Mouse (Mus musculus) stomach, embryonic 15.5 days (tissue): ENCODE data around the gene Naa16. TPM values are rescaled to one million over a fixed set of nuclear protein-coding genes. Genes with fewer than 3 reads are reported as not detected.
A peak's percentile ranks its signal among the peaks of the same experiment; 100 is the strongest.

Experiments used
- ATAC-seq: fragments of 200-750 bp; cut with Nextera tagmentation; 2 replicates; pipeline ENCODE4 v1.8.0; 2017; ENCODE audit warnings: low read depth, moderate number of reproducible peaks, moderate TSS enrichment; ENCODE audit not compliant: insufficient read depth, low FRiP score
- H3K27ac ChIP-seq: fragments of 300-500 bp; sonication (generic); 2 replicates; pipeline ENCODE4 v1.5.1; 2015; ENCODE audit warnings: mild to moderate bottlenecking, inconsistent platforms
- H3K27me3 ChIP-seq: fragments of 300-500 bp; sonication (generic); replicated peaks from 2 replicates; pipeline ENCODE4 v1.6.1; 2015; ENCODE audit warnings: inconsistent platforms
- H3K36me3 ChIP-seq: fragments of 300-500 bp; sonication (generic); 2 replicates; pipeline ENCODE4 v1.6.1; 2015; ENCODE audit warnings: inconsistent platforms
- H3K4me1 ChIP-seq: fragments of 300-500 bp; sonication (generic); 2 replicates; pipeline ENCODE4 v1.6.1; 2015; ENCODE audit warnings: inconsistent platforms
- H3K4me2 ChIP-seq: fragments of 300-500 bp; sonication (generic); 2 replicates; pipeline ENCODE4 v1.6.1; 2015; ENCODE audit warnings: mild to moderate bottlenecking, inconsistent platforms
- H3K4me3 ChIP-seq: fragments of 300-500 bp; sonication (generic); replicated peaks from 2 replicates; pipeline ENCODE4 v1.5.1; 2015; ENCODE audit warnings: inconsistent platforms
- H3K9ac ChIP-seq: fragments of 300-500 bp; sonication (generic); 2 replicates; pipeline ENCODE4 v1.6.1; 2015; ENCODE audit warnings: inconsistent platforms
- H3K9me3 ChIP-seq: fragments of 300-500 bp; sonication (generic); 2 replicates; pipeline ENCODE4 v1.6.1; 2016; ENCODE audit warnings: inconsistent platforms
- WGBS: fragments of 180-500 bp; shearing (Covaris S2); methylation state at CpG from one replicate; pipeline ENCODE4 v1.1.7; 2015; 5-methylcytosine and 5-hydroxymethylcytosine counted together
- polyA plus RNA-seq: library from polyadenylated mRNA; unstranded; fragments of >200 nt; fragmentation: Nextera tagmentation; extraction: Ambion mirVana; gene quantifications from 2 replicates; pipeline ENCODE4 v1.2.1, GENCODE M21; 2015

Naa16 gene
- polyA plus RNA-seq, 1 experiment from 2014 or later: 41.5 TPM

DNA sequence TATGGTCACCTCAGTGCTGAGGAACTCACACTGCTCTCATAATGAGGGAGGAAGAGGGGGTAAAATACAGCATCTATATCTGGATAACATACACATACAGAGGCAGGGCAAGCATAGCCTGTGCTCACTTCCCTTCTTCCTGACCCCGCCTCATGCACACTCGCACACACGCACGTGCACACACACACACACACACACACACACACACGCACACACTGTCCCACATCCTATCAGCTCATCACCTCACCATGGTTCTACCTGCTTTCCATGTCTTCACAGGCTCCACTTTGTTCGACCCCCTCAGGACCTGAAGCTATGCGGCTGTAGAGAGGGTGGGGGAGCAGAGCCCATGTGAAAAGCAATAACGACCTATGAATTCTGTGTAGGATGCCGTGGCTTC is 95.0 kb downstream of the Naa16 start:
- Histone ChIP-seq H3K36me3 (no peaks in the 10 kb centered on the region), H3K4me1 (peaks cover 9% of the 10 kb centered on the region; the same call in 1 of the 2 replicates), H3K4me3 (no peak overlapping the region), H3K27ac (no peak overlapping the region), H3K4me2 (peak overlapping the region; percentile 6; the same call in 1 of the 2 replicates), H3K9ac (no peak overlapping the region), H3K9me3 (no peaks in the 10 kb centered on the region), H3K27me3 (no peaks in the 10 kb centered on the region)
- no peak for ATAC-seq
- 81% methylated on average over 9 of the region's 9 CpGs for WGBS

DNA sequence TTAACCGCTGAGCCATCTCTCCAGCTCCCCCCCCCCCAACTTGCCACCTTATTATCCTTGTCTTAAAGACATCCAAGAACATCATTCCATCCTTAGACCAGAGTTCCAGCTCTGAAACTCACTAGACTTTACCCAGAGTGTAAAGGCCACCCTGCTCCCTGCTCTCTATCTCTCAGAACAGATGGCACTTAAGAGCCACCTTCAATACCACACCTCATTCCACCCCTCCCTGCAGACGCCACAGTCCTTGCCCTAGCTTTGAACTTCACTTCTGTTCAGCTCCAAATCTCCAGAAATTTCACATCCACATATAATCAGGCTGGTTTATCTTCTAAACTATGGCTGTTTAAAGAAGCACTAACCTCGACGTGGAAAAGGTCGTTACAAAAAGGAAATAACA is 95.6 kb downstream of the Naa16 start:
- peak; percentile 83; the same call in 1 of the 2 replicates for ATAC-seq
- Histone ChIP-seq H3K9me3 (no peaks in the 10 kb centered on the region), H3K27me3 (no peaks in the 10 kb centered on the region), H3K4me3 (no peak overlapping the region), H3K4me1 (peaks cover 8% of the 10 kb centered on the region; the same call in 1 of the 2 replicates), H3K36me3 (no peaks in the 10 kb centered on the region), H3K9ac (no peak overlapping the region), H3K4me2 (no peak overlapping the region), H3K27ac (no peak overlapping the region)
- WGBS: 54% methylated on average over 5 of the region's 5 CpGs

DNA sequence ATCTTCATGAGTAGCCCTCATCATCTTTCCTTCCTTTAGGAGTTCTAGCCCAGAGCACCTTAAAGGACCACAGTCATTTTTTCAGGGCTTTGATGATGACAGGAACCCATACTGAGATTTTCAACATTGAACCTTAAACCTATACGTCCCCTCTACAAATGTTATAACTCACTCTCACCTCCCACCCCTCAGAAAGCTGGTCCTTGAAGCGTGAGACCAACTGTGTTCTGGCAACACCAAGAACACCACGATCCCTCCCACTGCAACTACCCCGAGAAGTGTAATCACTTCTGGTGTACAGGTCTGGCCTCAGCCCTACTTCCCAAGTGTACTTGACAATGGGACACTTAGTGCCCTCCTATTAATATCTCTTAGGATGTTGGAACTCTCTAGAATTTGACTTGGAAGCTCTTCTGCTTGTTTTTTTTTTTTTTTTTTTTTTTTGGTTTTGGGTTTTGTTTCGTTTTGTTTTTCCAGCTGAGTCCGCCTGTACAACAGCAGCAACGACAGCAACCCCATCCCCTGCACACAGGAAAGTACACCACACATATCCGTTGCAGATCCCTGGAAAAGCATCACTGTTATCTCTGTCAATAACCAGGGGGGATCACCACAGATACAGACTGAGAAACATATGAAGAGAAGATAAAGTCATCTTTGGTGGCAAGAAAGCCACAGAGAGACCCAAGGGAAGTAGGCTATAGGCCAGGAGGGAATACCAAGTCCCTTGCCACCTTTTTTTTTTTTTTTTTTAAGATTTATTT is 96.3 kb downstream of the Naa16 start:
- Histone ChIP-seq H3K4me1 (peaks cover 9% of the 10 kb centered on the region; the same call in 1 of the 2 replicates), H3K4me3 (no peak overlapping the region), H3K4me2 (no peak overlapping the region), H3K9ac (no peak overlapping the region), H3K36me3 (no peaks in the 10 kb centered on the region), H3K9me3 (no peaks in the 10 kb centered on the region), H3K27me3 (no peaks in the 10 kb centered on the region), H3K27ac (no peak overlapping the region)
- 79% methylated on average over 8 of the region's 8 CpGs for WGBS
- no peak for ATAC-seq

GRCm38 (mm10) chr14:79293119-79293780 is 97.3 kb downstream of the Naa16 start:
- Histone ChIP-seq H3K4me3 (no peak overlapping the region), H3K4me1 (peaks cover 9% of the 10 kb centered on the region; the same call in 1 of the 2 replicates), H3K4me2 (peak overlapping the region; percentile 21; the same call in 1 of the 2 replicates), H3K36me3 (no peaks in the 10 kb centered on the region), H3K27ac (no peak overlapping the region), H3K9me3 (no peaks in the 10 kb centered on the region), H3K27me3 (no peaks in the 10 kb centered on the region), H3K9ac (no peak overlapping the region)
- ATAC-seq: no peak
- 60% methylated on average over 9 of the region's 16 CpGs for WGBS

DNA sequence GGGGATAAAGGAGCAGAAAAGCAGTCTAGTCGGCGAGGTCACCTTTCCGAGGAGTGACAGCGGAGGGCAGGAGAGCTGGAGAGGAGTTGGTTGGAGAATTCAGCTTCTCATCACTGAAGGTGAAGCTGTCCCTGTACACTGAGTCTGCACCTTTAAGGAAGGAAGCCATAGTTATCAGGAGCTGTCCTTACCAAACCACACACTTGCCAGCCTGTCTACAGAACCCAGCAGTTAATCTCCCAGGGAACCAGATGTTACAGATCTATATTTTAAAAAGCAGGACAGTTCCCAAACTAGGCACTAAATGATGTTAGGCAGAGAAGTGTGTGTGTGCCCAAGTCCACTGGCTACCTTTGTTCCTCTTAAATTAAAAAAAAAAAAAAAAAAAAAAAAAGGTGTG is 98.9 kb downstream of the Naa16 start:
- 86% methylated on average over 4 of the region's 4 CpGs for WGBS
- H3K4me1 ChIP-seq: peaks cover 9% of the 10 kb centered on the region; the same call in 1 of the 2 replicates
- H3K9ac ChIP-seq: no peak overlapping the region
- no peaks in the 10 kb centered on the region for H3K9me3 ChIP-seq
- no peak for ATAC-seq
- H3K36me3 ChIP-seq: no peaks in the 10 kb centered on the region
- H3K27me3 ChIP-seq: no peaks in the 10 kb centered on the region
- no peak overlapping the region for H3K4me2 ChIP-seq
- no peak overlapping the region for H3K4me3 ChIP-seq
- H3K27ac ChIP-seq: no peak overlapping the region

GRCm38 (mm10) chr14:79290683-79291425 is 99.7 kb downstream of the Naa16 start:
- ATAC-seq: no peak
- Histone ChIP-seq H3K9me3 (no peaks in the 10 kb centered on the region), H3K27me3 (no peaks in the 10 kb centered on the region), H3K9ac (no peak overlapping the region), H3K4me1 (peaks cover 9% of the 10 kb centered on the region; the same call in 1 of the 2 replicates), H3K27ac (no peak overlapping the region; the same call in 1 of the 2 replicates), H3K36me3 (no peaks in the 10 kb centered on the region), H3K4me2 (no peak overlapping the region), H3K4me3 (no peak overlapping the region)
- WGBS: 43% methylated on average over 15 of the region's 15 CpGs

DNA sequence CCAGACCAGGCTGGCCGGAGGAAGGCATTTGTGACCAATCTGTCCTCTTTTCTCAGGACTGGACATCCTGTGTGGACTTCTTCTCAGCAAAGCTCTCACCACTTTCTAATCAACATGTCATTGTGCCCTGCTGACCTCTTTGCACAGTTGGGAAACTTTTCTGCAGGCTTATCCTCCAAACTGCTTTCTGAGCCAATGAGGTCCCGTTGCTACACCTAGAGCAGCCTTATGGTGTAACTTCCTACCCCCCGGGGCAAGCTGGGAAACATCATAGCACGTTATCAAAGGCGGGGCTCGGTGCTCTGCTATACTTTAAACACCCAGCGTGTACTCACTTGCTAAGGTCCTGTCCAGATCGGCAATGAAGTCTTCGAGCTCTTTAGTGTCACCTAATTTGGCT is 100.7 kb downstream of the Naa16 start:
- H3K27ac ChIP-seq: no peak overlapping the region
- peaks cover 9% of the 10 kb centered on the region; the same call in 1 of the 2 replicates for H3K4me1 ChIP-seq
- WGBS: 31% methylated on average over 9 of the region's 9 CpGs
- H3K9me3 ChIP-seq: no peaks in the 10 kb centered on the region
- H3K9ac ChIP-seq: no peak overlapping the region
- no peaks in the 10 kb centered on the region for H3K27me3 ChIP-seq
- no peak overlapping the region for H3K4me3 ChIP-seq
- no peak for ATAC-seq
- H3K4me2 ChIP-seq: no peak overlapping the region; the same call in 1 of the 2 replicates
- H3K36me3 ChIP-seq: no peaks in the 10 kb centered on the region

DNA sequence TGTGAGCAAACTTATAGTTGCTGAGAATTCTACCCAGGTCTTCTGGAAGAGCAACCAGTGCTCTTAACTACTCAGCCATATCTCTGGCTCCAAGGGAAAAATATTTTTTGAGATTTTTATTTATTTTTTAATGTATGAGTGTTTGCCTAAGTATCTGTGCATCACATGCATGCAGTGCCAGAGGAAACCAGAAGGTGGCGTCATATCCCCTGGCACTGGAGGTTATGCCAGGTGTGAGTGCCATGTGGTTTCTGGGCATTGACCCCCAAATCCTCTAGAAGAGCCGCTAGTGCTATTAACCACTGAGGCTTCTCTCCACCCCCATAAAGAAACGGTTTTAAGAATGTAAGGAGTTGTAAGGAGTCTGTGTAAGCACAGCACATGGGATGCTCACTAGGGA is 102.3 kb downstream of the Naa16 start:
- Histone ChIP-seq H3K9ac (no peak overlapping the region), H3K9me3 (no peaks in the 10 kb centered on the region), H3K4me2 (no peak overlapping the region), H3K27ac (no peak overlapping the region), H3K27me3 (no peaks in the 10 kb centered on the region), H3K4me1 (peaks cover 9% of the 10 kb centered on the region; the same call in 1 of the 2 replicates), H3K4me3 (no peak overlapping the region), H3K36me3 (no peaks in the 10 kb centered on the region)
- WGBS: 67% methylated on average over 3 of the region's 3 CpGs
- ATAC-seq: no peak

GRCm38 (mm10) chr14:79287251-79287863 is 103.2 kb downstream of the Naa16 start:
- no peak overlapping the region for H3K9ac ChIP-seq
- no peak for ATAC-seq
- WGBS: 78% methylated on average over 7 of the region's 7 CpGs
- H3K4me2 ChIP-seq: no peak overlapping the region
- H3K4me3 ChIP-seq: no peak overlapping the region
- no peaks in the 10 kb centered on the region for H3K36me3 ChIP-seq
- no peak overlapping the region for H3K27ac ChIP-seq
- no peaks in the 10 kb centered on the region for H3K9me3 ChIP-seq
- no peaks in the 10 kb centered on the region for H3K27me3 ChIP-seq
- H3K4me1 ChIP-seq: peaks cover 9% of the 10 kb centered on the region; the same call in 1 of the 2 replicates

GRCm38 (mm10) chr14:79285549-79285948 is 105.0 kb downstream of the Naa16 start:
- H3K27ac ChIP-seq: no peak overlapping the region
- no peak for ATAC-seq
- no peaks in the 10 kb centered on the region for H3K9me3 ChIP-seq
- H3K4me1 ChIP-seq: 0 out of 2 replicates have a peak, but pooled peaks cover 4% of the 10 kb centered on the region
- no peak overlapping the region for H3K4me2 ChIP-seq
- no peaks in the 10 kb centered on the region for H3K27me3 ChIP-seq
- H3K4me3 ChIP-seq: no peak overlapping the region
- H3K9ac ChIP-seq: no peak overlapping the region
- no peaks in the 10 kb centered on the region for H3K36me3 ChIP-seq
- 94% methylated on average over 5 of the region's 5 CpGs for WGBS

DNA sequence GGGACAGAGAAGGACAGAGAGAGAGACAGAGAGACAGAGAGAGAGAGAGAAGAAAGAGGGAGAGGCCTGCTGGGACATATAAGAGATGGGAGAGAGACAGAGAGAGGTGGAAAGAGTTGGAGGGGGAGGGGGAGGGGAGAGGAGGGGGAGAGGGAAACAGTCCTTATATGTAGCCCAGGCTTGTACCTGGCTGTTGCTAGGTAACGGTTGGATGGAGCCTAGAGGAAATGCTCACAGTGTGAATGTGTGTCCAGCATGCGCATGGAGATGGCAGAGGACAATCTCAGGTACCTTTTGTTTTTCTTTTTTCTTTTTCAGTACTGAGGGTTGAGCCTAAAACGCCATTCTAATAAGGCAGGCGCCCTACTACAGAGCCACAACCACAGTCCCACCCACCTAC is 106.0 kb downstream of the Naa16 start:
- Histone ChIP-seq H3K4me2 (no peak overlapping the region), H3K27ac (no peak overlapping the region), H3K4me3 (no peak overlapping the region), H3K9me3 (no peaks in the 10 kb centered on the region), H3K4me1 (no peaks in the 10 kb centered on the region), H3K27me3 (no peaks in the 10 kb centered on the region), H3K36me3 (no peaks in the 10 kb centered on the region), H3K9ac (no peak overlapping the region)
- 86% methylated on average over 4 of the region's 4 CpGs for WGBS
- ATAC-seq: no peak
